ENCODE assay signal across 8 mouse cellular contexts in genomic region chr15:7397446-7397817, GRCm38 (mm10). TPM values are rescaled to one million over a fixed set of nuclear protein-coding genes. Genes with fewer than 3 reads are reported as not detected.
DNase-seq lines count a peak whose midpoint lies in the region; ATAC-seq and TF ChIP-seq lines count a peak whose summit lies in the region.

No protein-coding gene starts in this region.

- peak overlapping the region; percentile 61; the same call in 1 of the 2 replicates for H3K9ac ChIP-seq in ES-E14 (ENCODE audit: insufficient read depth, low read depth, low read length, poor library complexity, severe bottlenecking)
- H3K9ac ChIP-seq in embryonic facial prominence, embryonic 11.5 days (replicated peaks; ENCODE audit: low read length): peak overlapping the region; percentile 82
- peak overlapping the region; percentile 59 for H3K9ac ChIP-seq in hindbrain, embryonic 15.5 days

- H3K4me2 ChIP-seq in embryonic facial prominence, embryonic 11.5 days (ENCODE audit: low read depth, low read length): peak overlapping the region; percentile 90
- H3K4me2 ChIP-seq in hindbrain, embryonic 15.5 days: peak overlapping the region; percentile 100

- intact Hi-C loops in left cerebral cortex, postnatal 25 days (cut with DNase I): no loop called here
- intact Hi-C loops in gastrocnemius, postnatal 36 days (cut with DNase I): no loop called here

- H3K36me3 ChIP-seq in ES-E14 (ENCODE audit: control insufficient read depth, insufficient read depth, low read length, poor library complexity, severe bottlenecking): no peaks in the 10 kb centered on the region
- H3K36me3 ChIP-seq in embryonic facial prominence, embryonic 11.5 days (replicated peaks; ENCODE audit: control insufficient read depth, insufficient read depth, low read depth, low read length): no peaks in the 10 kb centered on the region
- H3K36me3 ChIP-seq in hindbrain, embryonic 15.5 days: no peaks in the 10 kb centered on the region

- peak overlapping the region; percentile 67 to 78 for H3K4me3 ChIP-seq in ES-E14 (ENCODE audit: insufficient read depth in 1 of 2, low read depth in 1 of 2, low read length in 2 of 2, poor library complexity in 1 of 2, severe bottlenecking in 1 of 2)
- H3K4me3 ChIP-seq in embryonic facial prominence, embryonic 11.5 days (ENCODE audit: low read depth, low read length): peak overlapping the region; percentile 63
- H3K4me3 ChIP-seq in hindbrain, embryonic 15.5 days: peak overlapping the region; percentile 66

- H3K4me1 ChIP-seq in ES-E14 (ENCODE audit: control insufficient read depth in 2 of 2, insufficient read depth in 2 of 2, low read length in 2 of 2, poor library complexity in 1 of 2): peaks cover 0 to 2% of the 10 kb centered on the region in 2 experiments; a peak in 1 of 4 replicates
- H3K4me1 ChIP-seq in embryonic facial prominence, embryonic 11.5 days (ENCODE audit: control insufficient read depth, insufficient read depth, low read length): peaks cover 5% of the 10 kb centered on the region; the same call in 1 of the 2 replicates
- H3K4me1 ChIP-seq in hindbrain, embryonic 15.5 days (replicated peaks): peaks cover 10% of the 10 kb centered on the region

- H3K27ac ChIP-seq in ES-E14 (ENCODE audit: insufficient read depth, low read depth, low read length, poor library complexity, severe bottlenecking): no peak overlapping the region
- 0 out of 2 replicates have a peak overlapping the region, but pooled peaks have one; percentile 41 for H3K27ac ChIP-seq in embryonic facial prominence, embryonic 11.5 days (replicated peaks; ENCODE audit: low read depth, low read length)
- H3K27ac ChIP-seq in hindbrain, embryonic 15.5 days (replicated peaks): no peak overlapping the region

- no peak; the same call in 1 of the 2 replicates for ATAC-seq in embryonic facial prominence, embryonic 11.5 days (replicated peaks; ENCODE audit: insufficient number of reproducible peaks, low FRiP score, low TSS enrichment, low read depth)
- peak; percentile 65 for ATAC-seq in hindbrain, embryonic 15.5 days (ENCODE audit: low FRiP score, low read depth)
- ATAC-seq in erythroblast, adult 5-6 weeks (replicated peaks; ENCODE audit: low FRiP score, poor library complexity, severe bottlenecking): no peak

- no peaks in the 10 kb centered on the region for H3K27me3 ChIP-seq in embryonic facial prominence, embryonic 11.5 days (ENCODE audit: control insufficient read depth, insufficient read depth, low read length)
- peaks cover 16% of the 10 kb centered on the region; the same call in 1 of the 2 replicates for H3K27me3 ChIP-seq in hindbrain, embryonic 15.5 days

- DNase-seq in ES-E14 (ENCODE audit: low read depth, low spot score): peak; percentile 2
- DNase-seq in embryonic facial prominence, embryonic 11.5 days (ENCODE audit: low spot score): peak; percentile 46
- peak; percentile 15 for DNase-seq in lung, postnatal 36 days
- no peak for DNase-seq in adrenal gland, postnatal 10 days
- DNase-seq in left cerebral cortex, postnatal 25 days (ENCODE audit: low spot score in 2 of 2): no peak
- DNase-seq in gastrocnemius, postnatal 36 days: no peak

- no peaks in the 10 kb centered on the region for H3K9me3 ChIP-seq in ES-E14 (ENCODE audit: control insufficient read depth, insufficient read depth, low read depth, low read length)
- no peaks in the 10 kb centered on the region for H3K9me3 ChIP-seq in embryonic facial prominence, embryonic 11.5 days (replicated peaks; ENCODE audit: control insufficient read depth, low read length)
- H3K9me3 ChIP-seq in hindbrain, embryonic 15.5 days: no peaks in the 10 kb centered on the region

- in situ Hi-C loops in ES-E14 (cut with MboI; ENCODE audit: low sequenced_read_pairs in 2 of 2, unreplicated experiment in 2 of 2): no loop called here

- under 1% methylated on average over 8 of the region's 8 CpGs for WGBS in embryonic facial prominence, embryonic 11.5 days
- WGBS in hindbrain, embryonic 15.5 days: 4% methylated on average over 8 of the region's 8 CpGs

TF ChIP-seq in ES-E14, 5 proteins besides CTCF, POLR2A, EP300 and RAD21:
- TF ChIP-seq HCFC1 (IDR thresholded peaks at IDR 0.05; ENCODE audit: borderline replicate concordance, insufficient read depth, low read length): no peak
- TF ChIP-seq ZNF384 (IDR thresholded peaks at IDR 0.05; ENCODE audit: low read depth, low read length): no peak
- no peak for TF ChIP-seq MAFK (IDR thresholded peaks at IDR 0.05; ENCODE audit: insufficient read depth, low read depth, low read length)
- TF ChIP-seq ZC3H11A (IDR thresholded peaks at IDR 0.05; ENCODE audit: borderline replicate concordance, low read depth, low read length): no peak
- TF ChIP-seq CHD2 (IDR thresholded peaks at IDR 0.05; ENCODE audit: low read depth, low read length): no peak
TF ChIP-seq in ES-E14: peak in this region for 0.

RNA-seq across cellular contexts. Expression of gene Egflam, which starts 0.8 kb away (rescaled TPM):
- total RNA-seq in ES-E14 (2012; rRNA removed): 0.54 and 0.58 TPM in 2 replicates
- 13.0 and 13.8 TPM in 2 replicates for polyA plus RNA-seq in embryonic facial prominence, embryonic 11.5 days (2014; fragmentation: Nextera tagmentation; extraction: Ambion mirVana)
- 11.9 and 12.7 TPM in 2 replicates for polyA plus RNA-seq in hindbrain, embryonic 15.5 days (2015; fragmentation: Nextera tagmentation; extraction: Ambion mirVana)
- total RNA-seq in adrenal gland, postnatal 10 days (2021): 1 to 10 TPM; 7.2 to 7.5 TPM
- 1 to 10 TPM; 3.5 to 3.8 TPM for total RNA-seq in left cerebral cortex, postnatal 25 days (2021)
- total RNA-seq in erythroblast, adult 5-6 weeks (2015; ENCODE audit: low replicate concordance): not detected in 2 replicates
- not detected in 2 replicates for total RNA-seq in erythroblast, adult 5-6 weeks (2017; ENCODE audit: low replicate concordance)
- total RNA-seq in gastrocnemius, postnatal 36 days (2021): 10 to 100 TPM; 12.2 to 13.8 TPM

Comparison
In these comparisons a context has a peak if more than half of its experiments do, and no peak if none do; other contexts are left out.
1. DNase-seq: peak in ES-E14 (single experiment), embryonic facial prominence, embryonic 11.5 days (single experiment) and lung, postnatal 36 days (single experiment); none in adrenal gland, postnatal 10 days (single experiment), left cerebral cortex, postnatal 25 days (0 of 2) and gastrocnemius, postnatal 36 days (0 of 2).
2. Peak in every context shown above with its lines, with median percentiles within 50 percentile points of each other: H3K4me3 ChIP-seq and H3K9ac ChIP-seq.